Mouse (Mus musculus): ENCODE measurements around the gene AC124502.3. TPM values are rescaled to one million over a fixed set of nuclear protein-coding genes. Genes with fewer than 3 reads are reported as not detected.
"Not testable (repeated sequence)": the region's sequence is repeated elsewhere in the genome, so short reads cannot be mapped to it uniquely, and the experiment has no call there.

The AC124502.3 gene
- polyA plus RNA-seq, 1 experiment from 2014 or later: 1.2 TPM

DNA sequence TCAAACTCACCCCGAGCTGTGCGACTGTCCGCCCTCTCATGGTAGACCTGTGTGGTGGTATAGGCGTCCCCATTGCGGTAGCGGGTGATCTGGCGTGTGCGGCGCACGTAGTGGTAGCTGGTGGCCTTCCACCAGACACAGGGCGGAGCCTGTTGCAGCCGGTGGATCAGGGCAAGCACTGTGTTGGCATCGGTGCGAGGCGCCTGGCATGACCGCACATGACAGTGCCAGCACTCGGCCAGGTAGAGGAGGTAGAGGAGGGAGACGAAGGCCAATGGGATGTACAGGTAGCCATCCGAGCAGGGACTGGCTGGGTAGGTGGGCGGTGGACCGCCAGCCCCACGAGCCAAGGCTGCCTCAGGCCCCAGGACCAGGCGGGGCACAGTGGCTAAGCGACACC is 43.9 kb downstream of the AC124502.3 start:
- Histone ChIP-seq H3K36me3 (ENCODE audit: control insufficient read depth, insufficient read depth, low read length) (no peaks in the 10 kb centered on the region), H3K9ac (ENCODE audit: low read length) (no peak overlapping the region), H3K4me1 (ENCODE audit: control insufficient read depth, insufficient read depth, low read length) (peaks cover 7% of the 10 kb centered on the region), H3K27ac (ENCODE audit: low read depth, low read length) (no peak overlapping the region), H3K9me3 (replicated peaks; ENCODE audit: control insufficient read depth, low read length) (no peaks in the 10 kb centered on the region), H3K27me3 (replicated peaks; ENCODE audit: control insufficient read depth, insufficient read depth, low read length) (peaks cover 56% of the 10 kb centered on the region), H3K4me3 (ENCODE audit: low read depth, low read length) (no peak overlapping the region), H3K4me2 (ENCODE audit: low read length) (no peak overlapping the region)
- no peak for ATAC-seq
- no peak for DNase-seq (ENCODE audit: low spot score)
- 74% methylated on average over 24 of the region's 24 CpGs for whole genome bisulfite sequencing

DNA sequence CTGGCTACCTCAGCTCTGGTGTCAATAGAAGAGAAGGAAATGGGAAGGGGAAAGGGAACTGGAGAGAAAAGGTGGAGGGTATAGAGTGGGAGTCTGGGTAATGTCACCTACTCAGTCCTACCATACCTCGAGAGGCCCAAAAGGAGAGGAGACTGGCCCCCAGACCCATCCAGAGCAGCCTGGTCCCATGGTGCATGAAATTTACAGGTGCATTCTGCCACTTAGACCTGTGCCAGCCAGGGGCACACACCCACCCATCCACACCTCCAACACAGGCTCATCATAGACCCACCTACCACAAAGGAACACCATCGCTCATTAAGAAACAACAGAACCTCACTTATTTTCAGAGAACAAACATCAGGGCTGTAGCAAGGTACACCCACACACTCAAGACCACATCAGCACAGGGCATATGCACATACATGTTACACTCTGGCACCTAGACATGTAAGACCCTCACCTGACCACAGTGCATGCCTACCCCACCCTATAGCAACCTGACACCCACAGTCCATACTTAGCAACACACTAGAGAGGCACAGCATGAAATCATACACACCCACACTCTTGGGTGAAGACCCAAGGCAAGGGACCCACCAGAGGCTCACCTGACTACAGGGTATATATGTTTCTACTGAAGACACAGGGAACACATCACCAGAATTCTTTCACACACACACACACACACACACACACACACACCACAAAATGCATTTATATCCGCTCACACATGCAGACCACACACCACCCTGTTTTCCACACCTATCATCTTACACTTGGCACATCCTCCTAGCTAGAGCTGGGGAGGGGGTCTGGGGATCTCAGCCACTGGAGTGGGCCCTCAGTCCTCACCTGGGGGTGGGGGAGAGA is 45.5 kb downstream of the AC124502.3 start:
- Histone ChIP-seq H3K4me3 (ENCODE audit: low read depth, low read length) (peak overlapping the region; percentile 46), H3K27ac (ENCODE audit: low read depth, low read length) (no peak overlapping the region), H3K9ac (ENCODE audit: low read length) (peak overlapping the region; percentile 63; the same call in 1 of the 2 replicates), H3K9me3 (replicated peaks; ENCODE audit: control insufficient read depth, low read length) (no peaks in the 10 kb centered on the region), H3K4me1 (ENCODE audit: control insufficient read depth, insufficient read depth, low read length) (peaks cover 13% of the 10 kb centered on the region), H3K36me3 (ENCODE audit: control insufficient read depth, insufficient read depth, low read length) (no peaks in the 10 kb centered on the region), H3K4me2 (ENCODE audit: low read length) (peak overlapping the region; percentile 79), H3K27me3 (replicated peaks; ENCODE audit: control insufficient read depth, insufficient read depth, low read length) (peaks cover 56% of the 10 kb centered on the region)
- WGBS: 78% methylated on average over 3 of the region's 3 CpGs
- DNase-seq (ENCODE audit: low spot score) (no peak), ATAC-seq (no peak)

DNA sequence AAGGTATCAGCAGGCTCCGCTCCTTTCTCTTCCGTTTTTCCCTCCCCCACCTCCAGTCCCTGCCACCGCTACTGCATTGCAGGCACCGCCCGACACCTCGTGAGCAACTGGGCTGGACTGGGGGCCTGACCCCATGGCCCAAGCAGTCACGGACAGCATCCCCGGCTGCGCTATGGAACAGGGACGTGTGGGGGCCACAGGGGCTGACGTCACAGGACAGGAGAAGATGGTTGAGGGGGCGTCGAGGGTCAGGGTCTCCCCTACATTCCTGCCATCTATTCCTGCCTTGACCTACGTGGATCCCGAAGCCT is 46.1 kb downstream of the AC124502.3 start:
- peaks cover 56% of the 10 kb centered on the region for H3K27me3 ChIP-seq (replicated peaks; ENCODE audit: control insufficient read depth, insufficient read depth, low read length)

DNA sequence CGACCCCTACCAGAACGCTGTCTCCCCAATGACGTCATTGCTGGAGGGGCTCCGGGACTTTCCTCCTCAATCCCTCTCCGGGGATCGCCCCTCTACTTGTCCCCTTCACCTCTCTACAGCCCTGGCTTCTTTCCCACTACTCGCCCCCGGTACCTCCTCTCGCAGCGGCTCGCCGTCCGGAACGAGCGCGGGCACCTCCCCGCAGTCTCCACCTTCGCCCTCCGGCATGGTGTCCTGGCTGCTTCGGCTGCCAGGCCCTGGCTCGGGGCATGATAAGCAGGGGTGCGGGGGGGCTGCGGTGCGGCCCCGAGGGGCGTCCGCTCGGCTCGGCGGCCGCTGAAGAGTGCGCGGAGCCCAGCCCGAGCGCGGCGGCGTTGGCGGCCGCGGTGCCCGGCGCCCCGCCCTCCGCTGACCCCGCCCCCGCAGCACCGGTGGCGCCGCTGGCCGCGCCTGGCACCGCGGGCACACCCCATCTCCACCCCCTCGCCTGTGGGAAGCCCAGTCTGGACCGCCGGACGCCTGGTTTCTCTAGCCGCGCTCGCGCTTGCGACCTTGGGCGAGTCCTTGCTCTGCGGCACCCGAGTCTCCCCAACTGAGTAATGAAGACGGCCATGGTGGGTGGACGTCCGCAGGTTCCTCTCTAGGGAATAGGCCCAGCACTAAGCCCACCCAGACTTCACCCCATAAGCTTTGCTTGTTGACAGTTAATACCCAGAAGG is 46.6 kb downstream of the AC124502.3 start, which contains the start of gene Tmem151a:
TSS of gene Tmem151a (minus strand) at position 387 of the 719 bp plus-strand sequence.
- DNase-seq (ENCODE audit: low spot score): no peak
- H3K4me3 ChIP-seq (ENCODE audit: low read depth, low read length): peak within 1 kb of the TSS; percentile 46
- no peak for ATAC-seq
- peaks cover 56% of the 10 kb centered on the region for H3K27me3 ChIP-seq (replicated peaks; ENCODE audit: control insufficient read depth, insufficient read depth, low read length)
- peak within 1 kb of the TSS; percentile 63 for H3K9ac ChIP-seq (ENCODE audit: low read length)
- 1% methylated on average over 66 of the region's 69 CpGs for WGBS
- H3K9me3 ChIP-seq (replicated peaks; ENCODE audit: control insufficient read depth, low read length): no peaks in the 10 kb centered on the region
- peaks cover 16% of the 10 kb centered on the region for H3K4me1 ChIP-seq (ENCODE audit: control insufficient read depth, insufficient read depth, low read length)
- peak within 1 kb of the TSS; percentile 79 for H3K4me2 ChIP-seq (ENCODE audit: low read length)
- H3K27ac ChIP-seq (ENCODE audit: low read depth, low read length): no peak within 1 kb of the TSS
- H3K36me3 ChIP-seq (ENCODE audit: control insufficient read depth, insufficient read depth, low read length): peaks cover 1% of the 10 kb centered on the region

More for the DNA sequence above, 46.1 kb downstream of the AC124502.3 start:
- ATAC-seq (no peak), DNase-seq (ENCODE audit: low spot score) (no peak)
- peaks cover 16% of the 10 kb centered on the region for H3K4me1 ChIP-seq (ENCODE audit: control insufficient read depth, insufficient read depth, low read length)
- 7% methylated on average over 13 of the region's 15 CpGs for WGBS
- H3K27ac ChIP-seq (ENCODE audit: low read depth, low read length): no peak overlapping the region
- no peaks in the 10 kb centered on the region for H3K36me3 ChIP-seq (ENCODE audit: control insufficient read depth, insufficient read depth, low read length)
- peak overlapping the region; percentile 46 for H3K4me3 ChIP-seq (ENCODE audit: low read depth, low read length)
- peak overlapping the region; percentile 79 for H3K4me2 ChIP-seq (ENCODE audit: low read length)
- H3K9ac ChIP-seq (ENCODE audit: low read length): peak overlapping the region; percentile 63
- H3K9me3 ChIP-seq (replicated peaks; ENCODE audit: control insufficient read depth, low read length): no peaks in the 10 kb centered on the region

DNA sequence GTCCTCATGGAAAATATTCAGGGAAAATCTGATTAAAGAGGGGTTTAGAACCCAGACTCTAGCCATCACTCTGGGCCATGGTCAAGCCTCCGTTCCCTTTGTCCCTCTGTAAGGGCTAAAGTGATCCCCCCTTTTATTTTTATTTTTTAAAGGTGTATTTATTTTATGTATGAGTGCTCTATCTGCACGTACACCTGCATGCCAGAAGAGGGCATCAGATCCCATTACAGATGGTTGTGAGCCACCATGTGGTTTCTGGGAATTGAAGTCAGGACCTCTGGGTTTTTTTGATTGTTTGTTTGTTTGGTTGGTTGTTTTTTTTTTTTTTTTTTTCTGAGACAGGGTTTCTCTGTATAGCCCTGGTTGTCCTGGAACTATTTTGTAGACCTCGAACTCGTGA is 47.8 kb downstream of the AC124502.3 start:
- 63% methylated on average over 4 of the region's 4 CpGs for WGBS
- H3K27me3 ChIP-seq (replicated peaks; ENCODE audit: control insufficient read depth, insufficient read depth, low read length): peaks cover 47% of the 10 kb centered on the region
- ATAC-seq; H3K27ac ChIP-seq (ENCODE audit: low read depth, low read length); H3K4me2 ChIP-seq (ENCODE audit: low read length); H3K9me3 ChIP-seq (replicated peaks; ENCODE audit: control insufficient read depth, low read length); H3K9ac ChIP-seq (ENCODE audit: low read length); H3K4me3 ChIP-seq (ENCODE audit: low read depth, low read length); DNase-seq (ENCODE audit: low spot score): not testable (repeated sequence)
- H3K4me1 ChIP-seq (ENCODE audit: control insufficient read depth, insufficient read depth, low read length): peaks cover 16% of the 10 kb centered on the region
- peaks cover 13% of the 10 kb centered on the region for H3K36me3 ChIP-seq (ENCODE audit: control insufficient read depth, insufficient read depth, low read length)

DNA sequence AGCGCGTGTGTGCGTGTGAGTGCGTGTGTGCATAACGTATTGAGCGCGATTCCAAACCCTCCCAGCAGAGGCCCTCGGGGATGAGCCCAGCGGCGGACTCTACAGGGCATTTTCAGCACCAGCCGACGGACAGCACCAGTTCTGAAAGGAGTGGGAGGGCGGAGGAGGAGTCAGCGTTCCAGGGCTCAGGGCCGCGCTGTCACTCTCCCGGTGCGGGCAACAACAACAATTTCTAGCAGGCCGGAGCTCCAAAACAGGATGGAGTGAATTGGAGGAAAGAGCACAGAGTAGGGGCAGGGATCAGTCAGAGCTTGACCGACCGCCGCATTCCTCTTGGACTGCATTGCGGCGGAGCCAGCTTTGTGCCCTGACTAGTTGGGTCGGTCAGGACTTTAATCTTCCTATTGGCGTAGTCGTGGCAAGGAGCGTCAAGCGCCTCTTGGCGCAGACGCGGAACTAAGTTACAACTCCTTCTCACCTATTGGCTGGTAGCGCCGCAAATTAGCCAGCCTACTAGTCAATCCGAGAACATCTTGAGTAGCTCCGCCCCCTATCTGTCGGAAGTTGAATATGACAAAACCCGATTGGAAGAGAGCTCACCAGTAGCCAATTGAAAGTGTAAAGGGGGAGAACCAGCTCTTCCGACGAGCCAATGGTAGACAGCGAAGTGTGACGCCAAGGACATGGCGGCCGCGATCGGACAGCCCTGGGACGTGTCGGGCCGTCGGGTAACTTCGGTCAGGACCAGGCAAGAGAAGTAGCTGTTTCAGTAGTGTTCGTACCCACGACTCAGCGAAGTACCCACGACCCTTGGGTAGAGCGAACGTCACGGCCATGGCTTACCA is 49.4 kb downstream of the AC124502.3 start, which contains the start of gene Yif1a:
TSS of gene Yif1a (plus strand) at position 655 of the 845 bp plus-strand sequence.
- Histone ChIP-seq H3K36me3 (ENCODE audit: control insufficient read depth, insufficient read depth, low read length) (peaks cover 29% of the 10 kb centered on the region), H3K9me3 (replicated peaks; ENCODE audit: control insufficient read depth, low read length) (no peaks in the 10 kb centered on the region), H3K9ac (ENCODE audit: low read length) (peak within 1 kb of the TSS; percentile 71), H3K27me3 (replicated peaks; ENCODE audit: control insufficient read depth, insufficient read depth, low read length) (peaks cover 31% of the 10 kb centered on the region), H3K27ac (ENCODE audit: low read depth, low read length) (peak within 1 kb of the TSS; percentile 79), H3K4me2 (ENCODE audit: low read length) (peak within 1 kb of the TSS; percentile 89), H3K4me3 (ENCODE audit: low read depth, low read length) (peak within 1 kb of the TSS; percentile 77), H3K4me1 (ENCODE audit: control insufficient read depth, insufficient read depth, low read length) (peaks cover 16% of the 10 kb centered on the region)
- DNase-seq (ENCODE audit: low spot score) (peak; percentile 100), ATAC-seq (peak; percentile 96)
- under 1% methylated on average over 58 of the region's 58 CpGs for WGBS

DNA sequence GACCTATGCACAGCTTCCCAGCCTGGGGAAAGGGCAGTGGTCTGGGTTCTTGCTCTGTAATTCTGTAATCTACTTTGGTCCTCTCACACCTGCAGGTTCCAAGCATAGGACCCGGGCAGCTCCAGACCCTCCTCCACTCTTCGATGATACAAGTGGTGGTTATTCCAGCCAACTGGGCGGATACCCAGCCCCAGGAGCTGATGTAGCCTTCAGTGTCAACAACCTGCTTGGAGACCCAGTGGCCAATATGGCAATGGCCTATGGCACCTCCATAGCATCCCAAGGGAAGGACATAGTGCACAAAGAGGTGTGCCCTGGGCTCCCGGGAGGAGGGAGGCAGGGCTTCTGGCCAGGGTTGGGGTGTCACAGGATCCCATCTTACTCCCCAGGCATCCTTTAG is 50.6 kb downstream of the AC124502.3 start:
- 92% methylated on average over 4 of the region's 4 CpGs for WGBS
- Histone ChIP-seq H3K4me1 (ENCODE audit: control insufficient read depth, insufficient read depth, low read length) (peaks cover 20% of the 10 kb centered on the region), H3K27me3 (replicated peaks; ENCODE audit: control insufficient read depth, insufficient read depth, low read length) (peaks cover 19% of the 10 kb centered on the region), H3K4me2 (ENCODE audit: low read length) (peak overlapping the region; percentile 89), H3K9ac (ENCODE audit: low read length) (peak overlapping the region; percentile 71), H3K27ac (ENCODE audit: low read depth, low read length) (no peak overlapping the region), H3K4me3 (ENCODE audit: low read depth, low read length) (peak overlapping the region; percentile 77), H3K9me3 (replicated peaks; ENCODE audit: control insufficient read depth, low read length) (no peaks in the 10 kb centered on the region), H3K36me3 (ENCODE audit: control insufficient read depth, insufficient read depth, low read length) (peaks cover 36% of the 10 kb centered on the region)
- no peak for DNase-seq (ENCODE audit: low spot score)
- no peak for ATAC-seq

DNA sequence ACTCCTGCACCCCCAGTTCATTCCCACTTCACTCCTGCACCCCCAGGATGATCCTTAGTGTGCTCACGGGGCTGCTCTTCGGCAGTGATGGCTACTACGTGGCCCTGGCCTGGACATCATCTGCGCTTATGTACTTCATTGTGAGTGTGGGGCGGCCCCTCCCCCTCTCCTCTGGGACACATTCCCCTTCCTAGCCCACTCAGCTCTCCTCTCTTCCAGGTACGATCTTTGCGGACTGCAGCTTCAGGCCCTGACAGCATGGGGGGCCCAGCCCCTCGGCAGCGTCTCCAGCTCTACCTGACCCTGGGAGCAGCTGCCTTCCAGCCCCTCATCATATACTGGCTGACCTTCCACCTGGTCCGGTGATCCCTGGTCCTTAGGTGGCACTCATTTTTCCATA is 53.4 kb downstream of the AC124502.3 start:
- 83% methylated on average over 10 of the region's 10 CpGs for WGBS

More for the DNA sequence above, 53.4 kb downstream of the AC124502.3 start:
- no peaks in the 10 kb centered on the region for H3K9me3 ChIP-seq (replicated peaks; ENCODE audit: control insufficient read depth, low read length)
- no peak overlapping the region for H3K4me3 ChIP-seq (ENCODE audit: low read depth, low read length)
- no peaks in the 10 kb centered on the region for H3K27me3 ChIP-seq (replicated peaks; ENCODE audit: control insufficient read depth, insufficient read depth, low read length)
- H3K4me2 ChIP-seq (ENCODE audit: low read length): no peak overlapping the region
- ATAC-seq (no peak), DNase-seq (ENCODE audit: low spot score) (no peak)
- peaks cover 43% of the 10 kb centered on the region for H3K4me1 ChIP-seq (ENCODE audit: control insufficient read depth, insufficient read depth, low read length)
- H3K27ac ChIP-seq (ENCODE audit: low read depth, low read length): no peak overlapping the region
- peaks cover 36% of the 10 kb centered on the region for H3K36me3 ChIP-seq (ENCODE audit: control insufficient read depth, insufficient read depth, low read length)
- H3K9ac ChIP-seq (ENCODE audit: low read length): no peak overlapping the region

All from forebrain, embryonic 14.5 days (tissue).